Mouse (Mus musculus) colon, adult 2 months (tissue): ENCODE data around the gene Psme2. TPM values are rescaled to one million over a fixed set of nuclear protein-coding genes. Genes with fewer than 3 reads are reported as not detected.

Experiments
- polyA plus RNA-seq: library from polyadenylated mRNA; depleted of rRNA; stranded (reverse); fragments of >200 nt; gene quantifications from 2 replicates; pipeline ENCODE4 v1.2.3, GENCODE M21; 2012; rRNA removed

The Psme2 gene
- polyA plus RNA-seq, result 67.0 and 77.2 TPM in 2 replicates

DNA sequence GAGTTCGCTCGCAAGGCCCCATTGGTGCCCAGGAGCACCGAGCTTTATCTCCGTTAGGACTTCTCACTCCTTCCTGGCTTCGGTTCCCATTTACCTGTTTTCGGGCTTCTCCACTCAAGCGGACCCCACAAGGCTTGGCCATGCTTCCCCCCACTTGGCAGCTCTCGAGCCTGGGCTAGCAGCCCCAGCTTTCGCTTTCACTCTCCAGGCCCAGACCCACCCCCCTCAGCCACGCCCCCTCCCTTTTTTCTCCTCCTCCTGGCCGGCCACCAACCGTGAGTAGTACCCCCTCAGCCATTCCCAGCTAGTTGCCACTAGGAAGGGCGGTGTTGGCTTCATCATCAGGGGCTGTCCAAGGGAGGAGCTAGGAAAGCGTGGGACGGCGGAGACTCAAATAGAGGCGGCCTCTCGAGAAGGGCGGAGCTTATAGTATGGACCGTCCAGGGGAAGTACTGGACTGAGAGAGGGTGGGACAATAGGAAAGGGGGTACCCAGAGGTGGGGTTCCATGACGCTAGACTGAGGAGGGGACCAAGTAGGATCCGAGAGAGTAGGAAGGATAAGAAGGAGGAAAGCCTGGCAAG, at the start of gene Psme2:
Psme2 (minus strand) TSS at position 366 of the 583 bp plus-strand sequence.

GRCm38 (mm10) chr14:55637795-55638194, 46.9 kb upstream of the Psme2 start, which contains the start of gene Gm49378:
Gene Gm49378 (minus strand): TSS chr14:55637895.

DNA sequence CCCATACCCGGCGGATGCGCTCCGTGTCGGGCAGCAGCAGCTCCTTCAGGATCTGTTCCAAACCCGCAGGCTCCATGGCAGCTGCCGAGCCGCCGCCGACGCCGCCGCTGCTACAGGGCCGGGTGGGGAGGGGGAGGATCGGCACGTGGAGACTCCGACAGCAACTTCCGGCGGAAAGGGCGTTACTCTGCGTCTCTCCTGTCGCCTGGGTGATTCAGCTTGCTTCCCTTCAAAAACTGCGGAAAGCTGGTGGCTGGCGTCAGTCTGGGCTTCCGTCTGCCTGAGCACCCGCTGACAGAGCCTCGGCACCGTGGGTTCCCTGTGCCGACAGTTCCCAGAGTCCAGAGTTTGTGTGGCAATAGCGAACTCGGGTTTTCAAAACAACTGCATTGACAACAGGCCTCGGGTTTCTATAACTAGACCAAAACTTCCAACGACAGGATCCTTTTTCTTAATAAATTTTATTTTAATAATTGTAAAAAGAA, 44.7 kb upstream of the Psme2 start, which contains the start of gene Ipo4:
Ipo4 (minus strand) TSS at position 435 of the 485 bp plus-strand sequence.

GRCm38 (mm10) chr14:55617822-55618221, 26.9 kb upstream of the Psme2 start, which contains the start of gene Rec8:
Gene Rec8 (plus strand): TSS chr14:55618037.

DNA sequence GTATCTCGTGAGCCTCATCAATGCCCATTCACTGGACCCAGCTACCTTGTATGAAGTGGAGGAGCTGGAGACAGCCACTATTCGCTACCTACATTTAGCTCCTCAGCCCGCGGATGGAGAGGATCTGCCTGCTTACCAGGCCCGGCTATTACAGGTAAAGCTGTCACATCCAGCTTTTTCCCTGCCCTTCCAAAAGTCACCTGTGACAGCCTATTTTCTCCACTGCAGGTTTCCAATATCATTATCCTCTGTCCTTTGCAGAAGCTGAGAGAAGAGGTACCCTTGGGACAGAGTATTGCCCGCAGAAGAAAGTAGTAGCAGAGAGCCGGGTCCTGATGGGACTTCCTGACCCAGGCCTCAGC, 12.3 kb upstream of the Psme2 start, which contains the start of gene Irf9:
Irf9 (plus strand) TSS at position 301 of the 362 bp plus-strand sequence.

GRCm38 (mm10) chr14:55591331-55591891, 498 bp upstream of the Psme2 start, which contains the start of gene Rnf31:
Gene Rnf31 (plus strand): TSS chr14:55591708.

DNA sequence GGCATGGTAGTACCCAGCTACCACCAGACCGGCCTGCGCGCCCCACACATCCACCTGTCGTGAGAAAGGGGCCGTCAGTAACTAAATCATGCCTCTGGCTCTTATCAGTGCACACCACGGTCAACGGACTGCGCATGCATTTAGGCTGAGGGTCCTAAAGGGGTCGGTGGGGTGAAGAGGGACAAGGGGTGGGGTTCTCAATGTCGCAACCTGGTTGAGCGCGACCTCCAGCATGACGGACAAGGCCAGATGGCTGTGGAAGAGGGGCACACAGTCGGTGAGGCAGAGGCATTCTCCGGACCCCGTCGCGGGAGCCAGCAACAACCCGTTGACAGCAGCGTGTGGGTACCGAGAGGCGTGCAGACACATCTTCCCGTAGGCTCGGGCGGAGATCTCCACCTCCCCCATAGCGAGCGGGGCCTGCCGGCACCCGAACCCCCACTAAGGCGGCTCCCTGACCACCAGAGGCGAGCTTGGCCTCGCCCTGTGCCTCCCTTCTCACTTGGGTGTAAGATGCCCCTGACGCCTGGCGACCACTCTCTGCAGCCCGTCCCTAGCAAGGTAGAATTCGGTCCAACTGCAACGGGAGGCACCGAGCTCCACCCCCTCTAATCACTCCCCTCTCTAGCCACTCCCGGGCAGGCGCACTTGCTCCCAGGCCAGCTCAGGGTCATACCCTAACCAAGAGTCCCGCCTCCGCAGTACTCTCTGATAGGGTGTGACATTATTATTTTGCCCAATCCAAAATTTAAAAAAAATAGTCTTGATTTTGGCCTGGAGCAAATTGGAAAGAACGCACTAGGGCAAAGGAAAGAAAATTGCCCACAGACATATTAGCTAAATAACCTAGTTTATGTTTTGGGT, 6.0 kb downstream of the Psme2 start, which contains the start of gene Emc9:
Emc9 (minus strand) TSS at position 601 of the 864 bp plus-strand sequence.

GRCm38 (mm10) chr14:55577871-55578667, 12.8 kb downstream of the Psme2 start, which contains the start of gene Psme1:
Gene Psme1 (plus strand): TSS chr14:55578123.

GRCm38 (mm10) chr14:55575302-55575701, 15.6 kb downstream of the Psme2 start, which contains the start of gene Fitm1:
Gene Fitm1 (plus strand): TSS chr14:55575617.

DNA sequence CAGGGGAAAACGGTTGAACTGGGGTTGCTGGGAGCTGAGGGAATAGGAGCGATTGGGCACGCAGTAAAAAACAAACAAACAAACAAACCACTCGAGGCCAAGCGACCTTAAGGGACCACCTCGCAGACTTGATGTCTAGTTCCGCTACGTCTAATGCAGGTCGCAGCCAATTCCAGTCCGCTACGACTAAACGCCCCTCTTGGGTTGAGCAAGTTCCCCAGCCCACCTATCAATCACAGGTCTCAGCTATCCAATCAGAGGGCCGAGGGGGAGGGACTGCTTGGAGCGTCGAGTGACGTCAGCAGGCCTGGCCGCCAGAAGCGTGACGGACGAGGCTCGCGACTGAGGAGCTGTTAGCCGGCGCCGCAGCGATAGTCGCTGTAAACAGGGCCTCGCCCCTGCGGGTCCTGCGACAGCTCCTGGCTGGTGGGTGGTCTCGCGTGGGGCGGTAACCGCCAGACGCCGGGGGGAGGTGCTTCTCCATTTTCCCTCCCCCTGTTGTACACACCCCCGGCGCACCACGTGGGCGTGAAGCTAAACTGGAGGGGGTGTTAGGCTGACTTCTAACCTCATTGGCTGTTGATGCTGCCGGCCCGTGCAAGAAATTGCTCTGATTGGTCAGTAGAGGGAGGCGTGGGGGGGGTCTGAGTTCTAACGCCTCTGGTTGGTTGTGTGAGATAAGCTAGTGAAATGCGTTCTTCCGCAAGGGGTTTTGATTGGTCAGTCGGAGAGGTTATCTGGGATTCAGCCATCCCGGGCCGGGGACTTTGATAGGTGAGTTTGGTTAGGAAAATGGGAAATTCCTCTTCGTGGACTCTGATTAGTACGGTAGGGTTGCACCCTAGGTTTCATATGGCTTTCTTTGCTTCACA, 30.5 kb downstream of the Psme2 start, which contains the start of gene A730061H03Rik:
A730061H03Rik (minus strand) TSS at position 205 of the 872 bp plus-strand sequence.

DNA sequence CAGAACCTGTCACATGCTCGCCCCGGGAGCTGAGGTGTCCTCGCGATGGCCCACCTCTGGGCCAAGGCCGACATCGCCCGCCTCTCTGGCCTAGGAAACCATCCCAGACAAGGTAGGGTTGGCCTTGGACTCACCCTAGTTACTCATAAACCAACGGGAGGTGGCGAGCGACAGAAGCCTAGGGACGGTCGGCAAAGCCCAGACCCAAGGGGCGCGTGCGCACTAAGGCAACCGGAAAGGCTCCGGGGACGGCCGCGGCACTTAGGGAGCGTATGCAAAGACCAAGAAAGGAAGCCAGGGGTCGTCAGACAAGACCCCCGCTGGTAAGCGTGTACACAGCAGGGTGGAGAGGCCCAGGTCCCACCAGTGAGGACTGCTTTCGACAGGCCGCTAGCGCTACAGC, 31.1 kb downstream of the Psme2 start, which contains the start of gene Dcaf11:
Dcaf11 (plus strand) TSS at position 208 of the 403 bp plus-strand sequence.

DNA sequence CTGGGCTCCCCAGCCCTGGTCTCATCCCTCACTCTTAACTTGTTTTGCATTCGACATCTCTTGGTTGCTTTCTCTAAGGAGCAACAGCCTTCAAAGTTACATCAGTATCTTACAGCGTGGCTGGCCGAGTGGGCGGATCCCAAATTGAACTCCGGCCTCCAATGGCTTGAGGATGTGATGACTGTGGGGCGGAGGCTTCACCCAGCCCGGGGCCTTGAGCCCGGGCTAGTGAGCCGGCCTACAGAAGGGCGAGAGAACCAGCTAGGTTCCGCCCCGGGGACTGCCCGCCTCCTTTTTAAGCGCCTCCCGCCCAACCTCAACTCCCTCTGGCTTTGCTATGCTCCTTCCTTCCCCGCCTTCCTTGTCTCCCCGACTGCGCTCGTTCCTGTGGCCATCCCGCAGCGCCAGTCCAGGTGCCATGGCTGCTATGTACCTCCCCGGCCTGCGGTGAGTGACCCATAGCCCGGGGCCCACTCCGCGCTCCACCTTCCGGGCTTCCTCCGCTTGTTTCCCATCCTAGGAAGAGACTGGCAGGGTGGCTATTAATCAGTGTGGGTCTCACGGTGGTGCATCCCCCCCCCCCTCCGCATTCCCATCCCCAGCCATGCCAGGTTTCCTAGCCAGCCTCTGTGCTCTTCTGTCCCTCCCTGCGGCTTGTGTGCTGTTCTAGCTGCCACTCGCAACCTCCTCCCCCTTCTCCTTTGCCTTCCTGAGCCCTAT, 50.7 kb downstream of the Psme2 start, which contains the start of gene Pck2:
Pck2 (plus strand) TSS at position 200 of the 720 bp plus-strand sequence.

Other genes with a start within 250 kb of the Psme2 start
- 37.1 and 41.5 TPM in 2 replicates for gene Dhrs4, start 112.4 kb downstream of the Psme2 start, polyA plus RNA-seq
- 2.1 and 5.1 TPM in 2 replicates for gene Carmil3, start 100.5 kb downstream of the Psme2 start, polyA plus RNA-seq
- 0.24 and 0.66 TPM in 2 replicates for gene Cpne6, start 80.7 kb downstream of the Psme2 start, polyA plus RNA-seq
- not detected in 2 replicates for gene Nrl, start 66.1 kb downstream of the Psme2 start, polyA plus RNA-seq
- 45.8 and 47.0 TPM in 2 replicates for gene Pck2, start 50.8 kb downstream of the Psme2 start, polyA plus RNA-seq
- 132 and 151 TPM in 2 replicates for gene Dcaf11, start 31.1 kb downstream of the Psme2 start, polyA plus RNA-seq
- gene A730061H03Rik, start 30.7 kb downstream of the Psme2 start, polyA plus RNA-seq, result 0.83 TPM in 1 of 2 replicates, not detected in the other
- 0.16 and 0.64 TPM in 2 replicates for gene Fitm1, start 15.5 kb downstream of the Psme2 start, polyA plus RNA-seq
- gene Psme1, start 13.0 kb downstream of the Psme2 start, polyA plus RNA-seq, result 60.5 and 62.2 TPM in 2 replicates
- gene Emc9, start 5.8 kb downstream of the Psme2 start, polyA plus RNA-seq, result 14.9 and 15.9 TPM in 2 replicates
- gene Rnf31, start 595 bp upstream of the Psme2 start, polyA plus RNA-seq, result 42.8 and 44.3 TPM in 2 replicates
- gene Irf9, start 12.5 kb upstream of the Psme2 start, polyA plus RNA-seq, result 50.4 and 62.3 TPM in 2 replicates
- 0.84 and 4.8 TPM in 2 replicates for gene Rec8, start 26.9 kb upstream of the Psme2 start, polyA plus RNA-seq
- gene Ipo4, start 44.8 kb upstream of the Psme2 start, polyA plus RNA-seq, result 57.2 and 66.6 TPM in 2 replicates
- 8.0 and 15.1 TPM in 2 replicates for gene Gm49378, start 46.8 kb upstream of the Psme2 start, polyA plus RNA-seq
- 125 and 156 TPM in 2 replicates for gene Tm9sf1, start 52.7 kb upstream of the Psme2 start, polyA plus RNA-seq
- 3.1 and 3.2 TPM in 2 replicates for gene Tssk4, start 59.1 kb upstream of the Psme2 start, polyA plus RNA-seq
- 31.8 and 34.4 TPM in 2 replicates for gene Mdp1, start 69.4 kb upstream of the Psme2 start, polyA plus RNA-seq
- gene Gmpr2, start 80.8 kb upstream of the Psme2 start, polyA plus RNA-seq, result 9.8 and 10.0 TPM in 2 replicates
- gene Nedd8, start 81.0 kb upstream of the Psme2 start, polyA plus RNA-seq, result 171 and 229 TPM in 2 replicates
- gene Tinf2, start 90.7 kb upstream of the Psme2 start, polyA plus RNA-seq, result 9.6 and 11.9 TPM in 2 replicates
- 0.56 and 0.90 TPM in 2 replicates for gene Tgm1, start 122.8 kb upstream of the Psme2 start, polyA plus RNA-seq
- 46.1 and 50.9 TPM in 2 replicates for gene Rabggta, start 131.2 kb upstream of the Psme2 start, polyA plus RNA-seq
- 60.1 and 67.8 TPM in 2 replicates for gene Dhrs1, start 154.6 kb upstream of the Psme2 start, polyA plus RNA-seq
- gene Nop9, start 154.6 kb upstream of the Psme2 start, polyA plus RNA-seq, result 10.2 and 12.2 TPM in 2 replicates
- 78.1 and 83.2 TPM in 2 replicates for gene Cideb, start 167.3 kb upstream of the Psme2 start, polyA plus RNA-seq
- 1.9 and 2.0 TPM in 2 replicates for gene Ltb4r2, start 170.3 kb upstream of the Psme2 start, polyA plus RNA-seq
- gene Ltb4r1, start 174.8 kb upstream of the Psme2 start, polyA plus RNA-seq, result 1.5 and 2.1 TPM in 2 replicates
- 7.3 and 12.7 TPM in 2 replicates for gene Adcy4, start 193.0 kb upstream of the Psme2 start, polyA plus RNA-seq
- gene Ripk3, start 197.8 kb upstream of the Psme2 start, polyA plus RNA-seq, result 29.1 and 36.1 TPM in 2 replicates
- 20.1 and 23.7 TPM in 2 replicates for gene Nfatc4, start 232.0 kb upstream of the Psme2 start, polyA plus RNA-seq